Mouse (Mus musculus): Measurements from ENCODE around the gene Olfr342.

Olfr342 gene

GRCm38 (mm10) chr2:36524698-36525097 is at the start of gene Olfr342:
Gene Olfr342 (plus strand): TSS chr2:36524998.
- DNase-seq (ENCODE audit: low spot score) = no peak

- no peak for DNase-seq (ENCODE audit: low spot score)
Measured at GRCm38 (mm10) chr2:36482368-36482767, 42.4 kb upstream of the Olfr342 start, which contains the start of gene Olfr341. Gene Olfr341 (minus strand): TSS chr2:36482468.

- peak; percentile 0 for DNase-seq (ENCODE audit: low spot score)
Measured at GRCm38 (mm10) chr2:36565156-36565555, 40.4 kb downstream of the Olfr342 start.

- no peak for DNase-seq (ENCODE audit: low spot score)
Measured at GRCm38 (mm10) chr2:36566362-36566761, 41.6 kb downstream of the Olfr342 start, which contains the start of gene Olfr344. Gene Olfr344 (plus strand): TSS chr2:36566662.

GRCm38 (mm10) chr2:36567022-36567421 is 42.2 kb downstream of the Olfr342 start:
- no peak for DNase-seq (ENCODE audit: low spot score)

GRCm38 (mm10) chr2:36567845-36568244 is 43.0 kb downstream of the Olfr342 start:
- DNase-seq (ENCODE audit: low spot score) = no peak
